Mouse (Mus musculus) forebrain, postnatal 0 days (tissue): ENCODE data around the gene Cadm1. TPM values are rescaled to one million over a fixed set of nuclear protein-coding genes. Genes with fewer than 3 reads are reported as not detected.

Experiments used
- ATAC-seq: fragments of 200-750 bp; cut with Nextera tagmentation; 2 replicates; pipeline ENCODE4 v1.8.0; 2017; ENCODE audit warnings: mild to moderate bottlenecking, moderate library complexity
- DNase-seq: peaks from one replicate; pipeline ENCODE4 v3.0.0-alpha.2; 2015
- H3K27ac ChIP-seq: fragments of 300-500 bp; sonication (generic); 2 replicates; pipeline ENCODE4 v1.5.1; 2014; ENCODE audit warnings: low read depth, mild to moderate bottlenecking, antibody characterized with exemption, low read length, moderate library complexity, mixed read lengths
- H3K27me3 ChIP-seq: fragments of 300-500 bp; sonication (generic); 2 replicates; pipeline ENCODE4 v1.6.1; 2014; ENCODE audit warnings: mild to moderate bottlenecking, low read length, mixed read lengths; ENCODE audit not compliant: insufficient read depth
- H3K36me3 ChIP-seq: fragments of 300-500 bp; sonication (generic); 2 replicates; pipeline ENCODE4 v1.6.1; 2014; ENCODE audit warnings: mild to moderate bottlenecking, moderate library complexity; ENCODE audit not compliant: insufficient read depth
- H3K4me1 ChIP-seq: fragments of 300-500 bp; sonication (generic); 2 replicates; pipeline ENCODE4 v1.6.1; 2014; ENCODE audit warnings: antibody characterized with exemption; ENCODE audit not compliant: insufficient read depth
- H3K4me2 ChIP-seq: fragments of 300-500 bp; sonication (generic); 2 replicates; pipeline ENCODE4 v1.6.1; 2014; ENCODE audit warnings: low read depth, mild to moderate bottlenecking, moderate library complexity
- H3K4me3 ChIP-seq: fragments of 300-500 bp; sonication (generic); 2 replicates; pipeline ENCODE4 v1.5.1; 2014; ENCODE audit warnings: low read depth, low read length, mixed read lengths
- H3K9ac ChIP-seq: fragments of 300-500 bp; sonication (generic); 2 replicates; pipeline ENCODE4 v1.6.1; 2014; ENCODE audit warnings: mild to moderate bottlenecking
- H3K9me3 ChIP-seq: fragments of 300-500 bp; sonication (generic); 2 replicates; pipeline ENCODE4 v1.6.1; 2016; ENCODE audit warnings: low read length
- CTCF ChIP-seq: sonication (generic); IDR thresholded peaks from 2 replicates; pipeline ENCODE4 v1.5.1; 2016; ENCODE audit warnings: antibody characterized with exemption, control low read depth, low read depth
- WGBS: fragments of 180-500 bp; shearing (Covaris S2); extraction: QIAGEN DNeasy Blood & Tissue Kit; methylation state at CpG from one replicate; pipeline ENCODE4 v1.1.7; 2014; 5-methylcytosine and 5-hydroxymethylcytosine counted together
- polyA plus RNA-seq: library from polyadenylated mRNA; unstranded; fragments of >200 nt; fragmentation: Nextera tagmentation; extraction: Ambion mirVana; gene quantifications from 2 replicates; pipeline ENCODE4 v1.2.1, GENCODE M21; 2015
- total RNA-seq: library from RNA; depleted of rRNA; stranded (reverse); fragments of >200 nt; gene quantifications from 2 replicates; pipeline ENCODE4 v1.2.3, GENCODE M21; 2014

The Cadm1 gene
- total and polyA plus RNA-seq, 2 experiments from 2014 or later: 289 to 381 TPM

- no peaks in the 10 kb centered on the region for H3K9me3 ChIP-seq
- 77% methylated on average over 8 of the region's 8 CpGs for WGBS
- H3K36me3 ChIP-seq: no peaks in the 10 kb centered on the region
- no peak overlapping the region for H3K27ac ChIP-seq
- no peak for TF ChIP-seq CTCF
- no peak overlapping the region for H3K4me2 ChIP-seq
- H3K9ac ChIP-seq: no peak overlapping the region
- H3K27me3 ChIP-seq: no peaks in the 10 kb centered on the region; the same call in 1 of the 2 replicates
- ATAC-seq (no peak), DNase-seq (no peak)
- no peak overlapping the region for H3K4me3 ChIP-seq
- H3K4me1 ChIP-seq: no peaks in the 10 kb centered on the region
Measured at GRCm38 (mm10) chr9:47891721-47892120, 361.7 kb downstream of the Cadm1 start.

- DNase-seq: no peak
- no peak for ATAC-seq
- 97% methylated on average over 6 of the region's 6 CpGs for WGBS
Measured at GRCm38 (mm10) chr9:47892995-47893394, 363.0 kb downstream of the Cadm1 start.

GRCm38 (mm10) chr9:47894096-47894495 is 364.1 kb downstream of the Cadm1 start:
- Histone ChIP-seq H3K4me3 (no peak overlapping the region), H3K36me3 (no peaks in the 10 kb centered on the region), H3K4me2 (no peak overlapping the region), H3K27ac (0 out of 2 replicates have a peak overlapping the region, but pooled peaks have one; percentile 29), H3K27me3 (peaks cover 3% of the 10 kb centered on the region; the same call in 1 of the 2 replicates), H3K9me3 (no peaks in the 10 kb centered on the region), H3K4me1 (no peaks in the 10 kb centered on the region), H3K9ac (no peak overlapping the region)
- DNase-seq (no peak), ATAC-seq (peak; percentile 75)
- 37% methylated on average over 5 of the region's 5 CpGs for WGBS
- no peak for TF ChIP-seq CTCF

More at GRCm38 (mm10) chr9:47892995-47893394, 363.0 kb downstream of the Cadm1 start:
- H3K27ac ChIP-seq: no peak overlapping the region
- H3K4me1 ChIP-seq: no peaks in the 10 kb centered on the region
- no peak overlapping the region for H3K4me2 ChIP-seq
- H3K36me3 ChIP-seq: no peaks in the 10 kb centered on the region
- peaks cover 3% of the 10 kb centered on the region; the same call in 1 of the 2 replicates for H3K27me3 ChIP-seq
- H3K9ac ChIP-seq: no peak overlapping the region
- H3K4me3 ChIP-seq: no peak overlapping the region
- TF ChIP-seq CTCF: no peak
- no peaks in the 10 kb centered on the region for H3K9me3 ChIP-seq

DNA sequence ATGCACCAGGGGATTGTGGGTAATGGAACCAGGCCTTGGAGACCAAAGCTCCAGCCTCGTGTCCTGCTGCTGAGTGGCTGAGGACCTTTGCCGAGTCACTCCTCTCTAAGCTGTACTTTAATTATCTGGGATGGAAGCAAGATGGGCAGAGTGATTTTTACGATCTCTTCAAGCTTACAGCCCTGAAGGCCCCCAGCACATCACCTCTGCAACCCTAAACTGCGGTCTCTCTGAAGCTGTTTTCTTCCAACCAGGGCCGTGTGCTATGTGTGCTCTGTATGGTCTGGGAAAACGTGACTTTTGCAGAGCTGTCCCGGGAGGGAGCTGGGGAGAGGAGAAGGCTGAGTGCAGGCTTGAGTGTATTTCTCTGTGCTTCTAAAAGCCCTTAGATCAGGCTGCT is 364.7 kb downstream of the Cadm1 start:
- 31% methylated on average over 7 of the region's 7 CpGs for WGBS
- peaks cover 8% of the 10 kb centered on the region; the same call in 1 of the 2 replicates for H3K27me3 ChIP-seq

DNA sequence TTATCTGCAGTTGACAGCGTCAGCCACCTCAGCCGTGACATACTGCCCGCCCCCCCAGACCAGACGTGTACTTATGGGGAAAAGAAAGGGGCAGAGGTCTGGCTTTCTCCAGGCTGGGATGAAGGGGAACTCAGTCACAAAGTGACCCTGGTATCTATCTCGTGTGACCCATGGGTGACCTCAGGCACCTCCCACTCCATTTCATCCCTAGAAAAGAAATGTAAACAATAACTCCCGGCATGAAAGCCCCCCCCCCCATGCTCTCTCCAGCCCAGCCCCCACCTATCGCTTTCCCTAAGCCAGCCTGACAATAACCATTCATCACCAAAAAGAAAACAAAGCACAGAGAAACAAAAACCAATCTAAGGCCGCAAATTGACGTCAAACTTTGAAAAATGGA is 365.1 kb downstream of the Cadm1 start:
- no peaks in the 10 kb centered on the region for H3K9me3 ChIP-seq
- peaks cover 11% of the 10 kb centered on the region; the same call in 1 of the 2 replicates for H3K27me3 ChIP-seq
- ATAC-seq (no peak), DNase-seq (no peak)
- no peak overlapping the region for H3K27ac ChIP-seq
- TF ChIP-seq CTCF: no peak
- H3K36me3 ChIP-seq: no peaks in the 10 kb centered on the region
- no peak overlapping the region for H3K9ac ChIP-seq
- WGBS: 17% methylated on average over 9 of the region's 9 CpGs
- no peak overlapping the region for H3K4me2 ChIP-seq
- H3K4me1 ChIP-seq: no peaks in the 10 kb centered on the region
- no peak overlapping the region for H3K4me3 ChIP-seq

More for the DNA sequence above, 364.7 kb downstream of the Cadm1 start:
- Histone ChIP-seq H3K4me2 (no peak overlapping the region), H3K27ac (0 out of 2 replicates have a peak overlapping the region, but pooled peaks have one; percentile 29), H3K4me3 (no peak overlapping the region), H3K9ac (no peak overlapping the region), H3K4me1 (no peaks in the 10 kb centered on the region), H3K36me3 (no peaks in the 10 kb centered on the region), H3K9me3 (no peaks in the 10 kb centered on the region)
- ATAC-seq (no peak), DNase-seq (no peak)
- TF ChIP-seq CTCF: no peak

DNA sequence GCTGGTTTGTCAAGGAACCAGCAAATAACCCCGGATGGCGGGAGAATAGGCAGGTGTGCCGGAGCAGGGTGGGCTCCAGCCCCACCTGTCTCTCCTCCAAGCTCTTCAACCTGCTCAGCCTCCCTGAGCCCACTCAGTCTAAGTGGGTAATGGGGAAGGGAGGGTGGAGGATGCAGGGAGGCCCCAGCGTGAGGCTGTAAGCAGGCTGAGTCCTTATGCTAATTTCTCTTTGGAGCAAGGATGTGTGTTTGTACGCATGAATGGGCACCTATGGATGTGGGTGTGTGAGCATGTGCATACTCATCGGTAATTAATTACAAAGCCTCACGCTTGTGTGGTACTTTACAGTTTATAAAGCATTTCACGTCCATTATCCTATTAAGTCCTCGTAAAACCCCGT is 370.8 kb downstream of the Cadm1 start:
- Histone ChIP-seq H3K9me3 (no peaks in the 10 kb centered on the region), H3K27ac (no peak overlapping the region), H3K36me3 (no peaks in the 10 kb centered on the region), H3K4me2 (no peak overlapping the region), H3K9ac (no peak overlapping the region), H3K27me3 (peaks cover 11% of the 10 kb centered on the region; the same call in 1 of the 2 replicates), H3K4me1 (peaks cover 18% of the 10 kb centered on the region; the same call in 1 of the 2 replicates), H3K4me3 (no peak overlapping the region)
- DNase-seq (no peak), ATAC-seq (no peak)
- WGBS: 25% methylated on average over 10 of the region's 10 CpGs
- no peak for TF ChIP-seq CTCF

GRCm38 (mm10) chr9:47903661-47904060 is 373.7 kb downstream of the Cadm1 start:
- ATAC-seq (no peak), DNase-seq (no peak)
- Histone ChIP-seq H3K4me1 (peaks cover 18% of the 10 kb centered on the region; the same call in 1 of the 2 replicates), H3K9me3 (no peaks in the 10 kb centered on the region), H3K4me3 (no peak overlapping the region), H3K36me3 (no peaks in the 10 kb centered on the region), H3K27ac (no peak overlapping the region), H3K27me3 (peaks cover 8% of the 10 kb centered on the region; the same call in 1 of the 2 replicates), H3K4me2 (no peak overlapping the region), H3K9ac (no peak overlapping the region)
- no peak for TF ChIP-seq CTCF
- WGBS: 37% methylated on average over 7 of the region's 7 CpGs
